Mouse (Mus musculus): ENCODE measurements at regions not wholly inside any gene's neighbourhood (a gene's known extent, or its start where the extent isn't known, plus 50 kb on each side); places are given as distances from the start of the nearest gene placed in this dataset.

GRCm38 (mm10) chr10:99825881-99826280 is 66.4 kb upstream of the Csl start:
- no peak overlapping the region for H3K27ac ChIP-seq
- ATAC-seq (ENCODE audit: insufficient read depth), result no peak
- 57% methylated on average over 4 of the region's 4 CpGs for WGBS (ENCODE audit: insufficient replicate concordance)

GRCm38 (mm10) chr10:99812069-99812650 is 52.7 kb upstream of the Csl start:
- Histone ChIP-seq H3K9ac (replicated peaks) (no peak overlapping the region), H3K9me3 (ENCODE audit: control insufficient read depth, low read length) (no peaks in the 10 kb centered on the region), H3K27ac (no peak overlapping the region), H3K36me3 (replicated peaks; ENCODE audit: control insufficient read depth, insufficient read depth, low read depth) (no peaks in the 10 kb centered on the region), H3K4me2 (ENCODE audit: low read depth) (no peak overlapping the region), H3K4me3 (ENCODE audit: insufficient read depth in 1 of 2, low read depth in 2 of 2, low read length in 2 of 2) (no peak overlapping the region), H3K27me3 (ENCODE audit: control insufficient read depth, insufficient read depth, low read length) (no peaks in the 10 kb centered on the region), H3K4me1 (replicated peaks; ENCODE audit: control insufficient read depth in 2 of 2, insufficient read depth in 2 of 2, low read length in 1 of 2) (no peaks in the 10 kb centered on the region)
- TF ChIP-seq EP300 (IDR thresholded peaks at IDR 0.05; ENCODE audit: low read depth), result no peak
- no peak for TF ChIP-seq CTCF (IDR thresholded peaks at IDR 0.05; ENCODE audit: low read depth)
- ATAC-seq (ENCODE audit: insufficient read depth) (no peak), DNase-seq (ENCODE audit: low read depth in 3 of 3, low spot score in 3 of 3) (no peak)
- 76% methylated on average over 7 of the region's 7 CpGs for WGBS (ENCODE audit: insufficient replicate concordance)

More at GRCm38 (mm10) chr10:99825881-99826280, 66.4 kb upstream of the Csl start:
- H3K9ac ChIP-seq (replicated peaks), result no peak overlapping the region
- H3K27me3 ChIP-seq (ENCODE audit: control insufficient read depth, insufficient read depth, low read length), result no peaks in the 10 kb centered on the region
- H3K9me3 ChIP-seq (ENCODE audit: control insufficient read depth, low read length), result no peaks in the 10 kb centered on the region
- no peaks in the 10 kb centered on the region for H3K4me1 ChIP-seq (replicated peaks; ENCODE audit: control insufficient read depth in 2 of 2, insufficient read depth in 2 of 2, low read length in 1 of 2)
- no peak overlapping the region for H3K4me2 ChIP-seq (ENCODE audit: low read depth)
- TF ChIP-seq EP300 (IDR thresholded peaks at IDR 0.05; ENCODE audit: low read depth) (no peak), CTCF (IDR thresholded peaks at IDR 0.05; ENCODE audit: low read depth) (no peak)
- no peak for DNase-seq (ENCODE audit: low read depth in 3 of 3, low spot score in 3 of 3)
- H3K36me3 ChIP-seq (replicated peaks; ENCODE audit: control insufficient read depth, insufficient read depth, low read depth), result no peaks in the 10 kb centered on the region
- no peak overlapping the region for H3K4me3 ChIP-seq (ENCODE audit: insufficient read depth in 1 of 2, low read depth in 2 of 2, low read length in 2 of 2)

GRCm38 (mm10) chr10:99811430-99811829 is 52.0 kb upstream of the Csl start:
- no peak for DNase-seq (ENCODE audit: low read depth in 3 of 3, low spot score in 3 of 3)

More at GRCm38 (mm10) chr10:99811430-99811829, 52.0 kb upstream of the Csl start:
- no peaks in the 10 kb centered on the region for H3K27me3 ChIP-seq (ENCODE audit: control insufficient read depth, insufficient read depth, low read length)
- 81% methylated on average over 1 of the region's 1 CpGs for WGBS (ENCODE audit: insufficient replicate concordance)
- H3K4me2 ChIP-seq (ENCODE audit: low read depth), result no peak overlapping the region
- no peak overlapping the region for H3K27ac ChIP-seq
- no peaks in the 10 kb centered on the region for H3K36me3 ChIP-seq (replicated peaks; ENCODE audit: control insufficient read depth, insufficient read depth, low read depth)
- no peak overlapping the region for H3K4me3 ChIP-seq (ENCODE audit: insufficient read depth in 1 of 2, low read depth in 2 of 2, low read length in 2 of 2)
- no peak for ATAC-seq (ENCODE audit: insufficient read depth)
- TF ChIP-seq EP300 (IDR thresholded peaks at IDR 0.05; ENCODE audit: low read depth), result no peak
- no peak for TF ChIP-seq CTCF (IDR thresholded peaks at IDR 0.05; ENCODE audit: low read depth)
- no peaks in the 10 kb centered on the region for H3K4me1 ChIP-seq (replicated peaks; ENCODE audit: control insufficient read depth in 2 of 2, insufficient read depth in 2 of 2, low read length in 1 of 2)
- H3K9me3 ChIP-seq (ENCODE audit: control insufficient read depth, low read length), result no peaks in the 10 kb centered on the region
- H3K9ac ChIP-seq (replicated peaks), result no peak overlapping the region

Data from liver, embryonic 14.5 days (tissue).